Mouse (Mus musculus): ENCODE data around the gene Ppm1l.

Gene Ppm1l

DNA sequence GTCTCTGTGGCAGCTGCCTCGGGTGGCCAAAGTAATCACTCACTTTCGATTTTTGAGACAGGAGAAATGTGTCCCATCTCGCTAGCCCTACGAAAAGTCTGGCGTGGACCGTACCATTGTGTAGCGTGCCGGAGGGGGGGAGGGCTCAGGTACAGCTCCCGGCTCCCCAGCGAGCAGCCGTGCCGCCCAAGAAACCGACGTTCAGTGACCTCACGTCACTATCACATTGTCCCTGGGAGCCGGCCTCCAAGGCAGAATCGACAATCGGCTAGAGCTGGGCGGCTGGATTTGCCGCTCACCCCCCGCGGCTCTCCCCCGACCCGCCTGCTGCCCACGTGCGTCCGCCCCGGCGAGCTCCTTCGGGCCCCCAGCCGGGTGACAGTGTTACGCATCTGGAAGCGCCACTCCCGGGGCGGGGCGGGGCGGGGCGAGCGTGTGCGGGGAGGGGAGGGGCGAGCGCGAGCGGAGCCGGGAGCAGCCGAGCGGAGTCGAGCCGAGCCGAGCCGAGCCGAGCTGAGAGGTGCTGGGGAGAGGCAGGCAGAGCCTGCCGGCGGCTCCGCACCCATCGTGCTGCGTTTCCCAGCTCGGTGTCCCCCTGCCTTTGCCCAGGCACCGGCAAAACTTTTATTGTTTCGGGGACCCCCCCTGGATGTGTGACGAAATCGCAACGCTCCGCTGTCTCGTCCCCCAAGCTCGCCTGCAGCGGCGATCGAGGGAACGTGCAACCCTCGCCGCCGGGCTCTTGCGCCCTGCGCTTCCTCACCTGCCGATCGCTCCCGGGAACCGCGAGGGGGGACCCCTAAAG is at the start of gene Ppm1l:
Gene Ppm1l (plus strand): TSS at position 471 of the 805 bp plus-strand sequence.
- DNase-seq (ENCODE audit: low read depth, low spot score) = peak; percentile 93

DNA sequence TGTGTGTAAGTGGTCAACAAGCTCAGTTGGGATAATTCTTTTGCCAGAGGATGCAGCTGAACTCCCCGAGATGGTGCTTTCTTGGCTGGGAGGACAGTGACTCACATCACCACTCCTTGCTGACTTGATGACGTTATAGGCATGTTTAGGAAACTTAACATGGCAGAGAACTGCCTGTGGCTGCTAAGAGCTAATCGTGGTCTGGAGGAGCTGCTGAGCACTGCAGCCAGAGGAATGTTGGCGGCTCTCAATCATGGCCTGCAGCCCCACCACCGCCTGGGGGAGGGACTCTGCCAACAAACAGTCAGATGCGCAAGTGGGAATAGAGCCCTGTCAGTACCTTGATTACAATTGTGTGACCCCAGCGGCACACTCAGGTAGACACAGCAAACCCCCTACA is 44.8 kb upstream of the Ppm1l start:
- no peak for DNase-seq (ENCODE audit: low read depth, low spot score)

DNA sequence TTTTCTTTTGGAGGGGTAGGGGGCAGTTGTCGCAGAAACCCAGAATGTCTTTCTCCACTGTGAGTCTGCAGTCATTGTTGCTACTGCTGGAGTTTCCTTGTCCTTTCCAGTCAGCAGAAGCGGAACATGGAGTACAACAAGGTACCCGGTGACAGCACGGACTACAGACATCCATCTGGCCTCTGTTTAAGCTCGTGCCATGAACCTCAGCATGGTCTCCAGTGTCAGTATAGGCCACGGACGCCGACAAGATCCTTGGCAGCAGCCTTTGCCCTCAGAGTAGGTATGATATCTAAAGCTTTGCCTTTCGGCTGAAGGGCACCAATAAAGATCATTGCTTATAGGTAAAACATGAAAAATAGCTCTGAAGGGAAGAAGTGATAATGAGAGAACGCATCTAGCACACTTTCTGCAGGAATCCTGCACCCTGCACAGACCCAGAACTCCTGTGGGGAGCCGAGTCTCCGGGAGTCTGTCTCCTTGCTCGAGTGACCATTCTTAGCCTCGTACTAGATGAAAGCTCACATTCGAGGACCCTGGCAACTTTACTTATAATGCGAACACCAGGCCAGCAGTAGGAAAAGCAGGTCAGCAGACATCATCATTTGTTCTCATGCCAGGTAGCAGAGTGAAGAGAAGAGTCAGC is 42.5 kb upstream of the Ppm1l start:
- no peak for DNase-seq (ENCODE audit: low read depth, low spot score)

DNA sequence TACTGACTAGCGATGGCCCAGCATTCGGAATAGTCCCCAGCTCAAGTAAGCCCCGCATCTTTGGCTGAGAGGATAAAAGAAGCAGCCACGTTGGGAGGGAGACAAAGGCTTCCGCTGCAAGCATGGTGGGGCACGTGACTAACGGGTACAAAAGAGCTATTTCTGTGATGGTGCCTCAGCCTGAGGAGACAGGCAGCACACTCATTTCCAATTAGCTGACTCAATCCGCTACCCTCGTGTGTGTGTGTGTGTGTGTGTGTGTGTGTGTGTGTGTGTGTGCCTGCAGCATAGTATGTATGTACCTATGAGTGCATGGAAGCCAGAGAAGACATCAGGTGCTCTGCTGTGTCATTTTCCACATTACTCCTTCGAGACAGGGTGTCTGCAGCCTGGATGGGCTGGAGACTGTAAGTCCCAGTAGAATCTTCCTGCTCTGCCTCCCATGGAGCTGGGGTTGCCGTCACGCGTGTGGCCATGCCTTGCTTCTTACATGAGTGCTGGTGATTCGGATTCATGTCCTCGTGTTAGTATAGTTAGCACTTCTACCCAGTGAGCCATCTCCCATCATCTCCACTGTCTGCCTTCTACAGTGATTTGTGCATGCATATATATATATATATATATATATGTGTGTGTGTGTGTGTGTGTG is 41.9 kb upstream of the Ppm1l start:
- DNase-seq (ENCODE audit: low read depth, low spot score) = no peak

DNA sequence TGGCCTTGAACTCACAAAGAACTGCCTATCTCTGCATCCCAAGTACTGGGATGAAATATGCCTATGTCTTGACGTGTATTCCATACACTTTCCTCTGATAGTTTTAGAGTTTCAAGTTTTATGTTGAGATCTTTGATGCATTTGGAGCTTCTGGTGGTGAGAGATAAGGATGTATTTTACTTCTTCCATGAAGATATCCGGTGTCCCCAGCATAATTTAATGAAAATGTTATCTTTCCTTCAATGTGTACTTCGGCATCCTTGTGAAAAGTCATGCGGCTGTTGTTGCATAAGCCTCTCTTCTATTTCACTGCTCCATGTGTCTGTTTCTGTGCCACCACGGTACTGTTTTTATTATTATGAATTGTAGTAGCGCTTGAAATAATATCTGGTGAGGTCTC is 38.0 kb upstream of the Ppm1l start:
- DNase-seq (ENCODE audit: low read depth, low spot score) = no peak

DNA sequence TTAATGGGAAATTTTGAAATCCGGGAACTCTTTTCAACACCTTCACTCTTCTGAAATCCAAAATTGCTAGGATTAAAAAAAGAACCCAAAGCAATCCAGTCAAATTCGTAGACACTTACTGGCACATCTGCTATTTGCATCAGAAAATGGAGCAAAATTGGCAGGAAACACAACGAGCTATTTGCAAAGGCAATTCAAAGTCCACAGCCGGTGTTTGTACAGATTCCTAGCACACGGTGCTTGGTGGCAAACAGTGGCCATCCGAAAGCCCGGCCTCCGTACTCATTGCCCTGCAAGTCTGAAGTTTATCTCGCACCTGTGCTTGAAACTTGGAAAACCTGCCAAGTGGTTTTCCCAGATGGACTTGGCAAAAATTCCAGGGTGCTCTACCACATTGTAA is 34.3 kb upstream of the Ppm1l start:
- DNase-seq (ENCODE audit: low read depth, low spot score) = no peak

DNA sequence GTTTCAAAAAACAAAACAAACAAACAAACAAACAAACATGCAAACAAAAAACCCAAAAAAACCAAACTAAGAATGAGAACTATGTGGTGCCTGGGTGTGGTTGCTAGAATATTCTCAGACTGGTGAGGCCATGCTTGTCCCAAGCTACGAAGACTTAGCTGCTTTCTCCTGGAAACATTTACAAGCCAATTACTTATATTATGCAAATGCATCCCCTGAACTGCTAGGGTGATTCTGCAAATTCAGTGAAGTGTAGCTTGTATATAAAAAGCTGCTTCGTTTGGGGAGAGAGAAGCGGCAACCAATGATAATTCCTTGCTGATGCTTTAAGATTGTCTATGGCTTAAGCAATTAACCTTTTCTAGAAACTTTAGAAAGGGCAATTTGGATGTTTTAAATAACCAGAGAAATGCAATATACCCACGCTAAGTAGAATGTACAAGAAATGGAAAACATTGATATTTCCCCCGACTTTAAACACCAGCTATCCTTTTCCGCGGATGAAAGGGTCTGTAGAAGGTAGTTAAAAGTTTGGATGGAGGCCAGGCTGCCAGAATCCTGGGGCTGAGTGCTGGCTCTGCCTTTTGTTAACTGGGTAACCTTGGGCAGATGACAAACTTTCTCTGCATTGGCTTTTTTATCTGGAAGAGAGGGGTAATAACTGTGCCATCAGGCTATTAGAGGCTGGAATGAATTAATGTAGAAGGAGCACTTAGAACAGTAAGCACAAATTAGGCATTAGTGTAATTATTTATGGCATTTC is 33.4 kb upstream of the Ppm1l start:
- no peak for DNase-seq (ENCODE audit: low read depth, low spot score)

DNA sequence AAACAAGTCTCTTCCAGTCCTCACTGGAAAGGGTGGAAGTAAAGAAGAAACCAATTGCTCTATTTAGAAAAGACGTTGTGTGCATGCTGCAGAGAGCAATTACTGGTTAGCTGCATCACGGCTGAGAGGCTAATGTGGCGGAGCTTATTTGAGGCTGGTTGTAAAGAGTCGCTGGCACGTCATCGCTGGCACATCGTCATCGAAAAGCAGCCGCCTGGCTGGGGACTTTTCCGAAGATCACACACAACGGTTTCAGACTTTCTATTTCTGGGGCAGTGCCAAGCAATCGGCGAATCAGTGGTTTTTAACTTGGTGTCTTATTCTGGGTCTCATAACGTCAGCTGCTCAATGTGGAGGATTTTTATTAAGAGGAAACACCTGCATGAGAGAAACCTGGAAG is 26.8 kb upstream of the Ppm1l start:
- DNase-seq (ENCODE audit: low read depth, low spot score) = no peak

DNA sequence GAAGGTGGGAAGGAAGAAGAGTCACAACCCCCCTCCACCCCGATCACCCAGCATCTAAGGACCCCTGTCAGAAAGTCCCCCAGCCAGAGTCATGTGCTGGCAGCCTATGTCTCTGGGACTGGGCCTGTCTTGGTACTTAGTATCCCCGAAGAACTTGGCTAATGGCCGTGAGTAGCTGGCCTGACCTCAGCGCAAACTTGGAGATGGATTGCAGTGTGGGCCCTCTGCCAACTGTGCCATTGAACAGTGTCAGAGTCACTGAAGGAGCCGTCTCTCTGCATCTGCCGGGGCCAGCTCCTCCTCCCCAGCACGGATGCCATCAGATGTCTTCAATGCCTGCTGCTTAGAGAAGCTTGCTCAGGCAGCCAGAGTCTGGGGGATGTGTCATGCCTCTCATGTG is 26.4 kb upstream of the Ppm1l start:
- no peak for DNase-seq (ENCODE audit: low read depth, low spot score)

DNA sequence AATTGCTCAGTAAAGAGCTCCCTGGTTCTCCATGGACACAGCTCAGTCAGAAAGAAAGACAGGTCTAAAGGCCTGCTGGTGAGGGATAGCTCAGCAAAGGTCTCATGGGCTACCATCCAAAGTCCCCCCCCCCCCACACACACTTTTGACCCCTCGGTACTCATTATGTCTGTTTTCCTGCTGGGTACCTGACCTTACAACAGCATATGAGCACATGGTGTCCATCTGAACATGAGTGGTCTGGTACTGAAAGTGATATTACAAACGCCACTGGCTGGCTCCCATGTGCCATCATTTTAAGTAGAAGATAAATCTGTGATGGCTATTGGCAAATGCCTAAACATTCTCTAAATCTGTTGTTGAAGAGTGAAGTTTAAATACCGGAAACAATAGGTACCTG is 25.8 kb upstream of the Ppm1l start:
- DNase-seq (ENCODE audit: low read depth, low spot score) = no peak

DNA sequence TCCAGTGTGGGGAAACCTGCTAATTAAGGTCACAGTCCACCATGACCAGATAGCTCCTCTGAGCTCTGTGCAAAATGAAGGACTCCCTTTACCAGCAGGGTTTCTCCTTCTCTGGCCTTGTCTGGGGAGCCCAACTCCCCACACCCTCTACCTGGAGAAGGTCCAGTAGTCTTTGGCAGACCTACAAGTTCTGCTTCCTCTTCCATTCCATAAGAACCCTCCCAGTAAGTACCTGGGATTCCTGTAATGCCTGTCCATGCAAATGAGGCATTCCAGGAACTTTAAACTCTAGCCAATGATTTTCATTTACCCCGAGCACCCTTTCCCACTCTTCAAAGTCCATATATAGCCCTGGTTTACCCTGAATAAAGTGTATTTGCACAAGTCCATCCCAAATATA is 24.0 kb upstream of the Ppm1l start:
- no peak for DNase-seq (ENCODE audit: low read depth, low spot score)

DNA sequence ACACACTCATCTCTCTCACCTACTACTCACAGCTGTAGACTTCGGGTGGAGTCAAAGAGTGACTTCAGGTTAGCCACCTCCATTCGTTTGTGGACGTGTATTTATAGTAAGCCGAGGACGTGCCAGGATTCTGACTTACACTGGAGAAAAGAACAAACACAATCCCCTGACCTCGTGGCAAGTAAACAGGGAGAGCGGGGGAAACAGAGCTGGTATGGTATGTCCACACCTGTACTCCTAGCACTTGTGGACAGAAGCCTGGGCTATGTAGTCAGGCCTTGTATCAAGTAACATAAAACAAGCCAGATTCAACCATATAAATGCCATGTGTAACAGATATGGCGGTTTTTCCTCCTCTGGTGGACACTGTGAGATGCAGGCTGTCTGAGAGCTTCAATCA is 20.4 kb upstream of the Ppm1l start:
- DNase-seq (ENCODE audit: low read depth, low spot score) = no peak

DNA sequence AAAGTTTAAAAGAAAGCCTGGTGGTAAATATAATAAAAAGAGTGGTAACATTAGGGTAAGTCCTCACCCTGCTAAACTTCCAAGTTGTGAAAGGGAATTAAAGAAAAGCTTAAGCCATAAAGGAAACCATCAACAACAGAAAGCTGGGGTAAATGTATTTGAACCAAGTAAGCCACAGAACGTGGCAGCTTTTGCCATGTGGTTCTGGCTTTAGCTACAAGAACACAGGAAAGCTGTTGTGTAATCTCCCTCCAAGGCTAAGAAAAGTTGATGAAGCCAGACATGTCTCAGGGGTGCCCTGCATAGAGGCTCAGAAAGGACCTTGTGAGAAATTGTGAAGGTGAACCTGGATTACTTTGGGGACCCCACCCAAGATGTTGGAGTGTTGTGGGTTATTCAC is 16.5 kb upstream of the Ppm1l start:
- no peak for DNase-seq (ENCODE audit: low read depth, low spot score)

DNA sequence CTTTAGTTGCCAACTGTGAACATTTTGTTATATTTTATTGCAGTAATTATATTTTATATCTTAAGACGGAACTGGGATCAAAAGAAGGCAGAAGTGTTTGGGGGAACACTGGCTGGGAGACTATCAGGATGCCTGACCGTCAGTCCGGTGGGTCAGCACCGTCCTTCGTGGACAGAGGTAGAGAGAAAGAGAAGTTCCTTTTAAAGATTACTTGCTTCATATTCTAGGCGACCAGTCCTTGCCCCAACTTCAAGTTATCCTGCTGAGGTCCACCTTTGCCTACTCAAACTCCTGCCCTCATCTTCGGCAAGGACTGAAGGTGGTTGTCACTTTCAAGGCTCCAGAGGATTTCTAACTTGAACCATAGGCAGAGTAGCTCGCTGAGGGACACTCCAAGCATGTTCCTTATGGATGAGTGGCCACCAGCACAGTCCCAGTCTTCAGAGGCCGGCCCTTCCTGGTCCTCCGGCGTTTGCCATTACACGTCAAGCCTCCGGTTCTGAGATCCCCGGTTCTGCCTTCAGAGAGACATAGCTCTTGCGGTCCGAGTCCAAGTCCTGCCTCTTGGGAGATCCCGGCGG is 761 bp upstream of the Ppm1l start:
- peak; percentile 4 for DNase-seq (ENCODE audit: low read depth, low spot score)

DNA sequence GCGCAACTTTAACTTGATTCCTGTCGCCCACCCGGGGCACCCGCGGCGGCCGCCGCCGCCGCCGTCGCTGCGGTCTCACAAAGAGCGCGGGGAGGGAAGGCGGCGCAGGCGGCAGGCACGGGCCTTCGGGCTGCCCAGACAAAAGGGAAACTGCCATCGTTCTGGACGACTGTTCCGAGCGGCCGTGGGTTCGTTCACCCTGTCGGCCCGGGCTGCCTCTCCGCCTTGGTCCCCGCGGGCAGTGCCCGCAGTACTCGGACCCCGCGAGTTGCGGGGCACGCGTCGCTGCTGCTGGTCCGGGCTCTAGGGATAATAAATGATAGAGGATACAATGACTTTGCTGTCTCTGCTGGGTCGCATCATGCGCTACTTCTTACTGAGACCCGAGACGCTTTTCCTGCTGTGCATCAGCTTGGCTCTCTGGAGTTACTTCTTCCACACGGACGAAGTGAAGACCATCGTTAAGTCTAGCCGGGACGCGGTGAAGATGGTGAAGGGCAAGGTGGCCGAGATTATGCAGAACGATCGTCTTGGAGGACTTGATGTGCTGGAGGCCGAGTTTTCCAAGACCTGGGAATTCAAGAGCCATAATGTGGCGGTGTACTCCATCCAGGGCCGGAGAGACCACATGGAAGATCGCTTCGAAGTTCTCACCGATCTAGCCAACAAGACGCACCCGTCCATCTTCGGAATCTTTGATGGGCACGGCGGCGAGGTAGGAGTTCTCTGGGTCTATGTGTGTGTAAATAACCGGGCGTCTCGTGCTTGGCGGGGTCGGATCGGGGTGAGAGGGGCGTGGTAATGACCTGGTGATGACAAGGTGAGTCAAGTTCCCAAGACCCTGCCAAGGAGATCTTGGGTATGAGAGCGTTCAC is 827 bp downstream of the Ppm1l start:
- peak; percentile 26 for DNase-seq (ENCODE audit: low read depth, low spot score)

DNA sequence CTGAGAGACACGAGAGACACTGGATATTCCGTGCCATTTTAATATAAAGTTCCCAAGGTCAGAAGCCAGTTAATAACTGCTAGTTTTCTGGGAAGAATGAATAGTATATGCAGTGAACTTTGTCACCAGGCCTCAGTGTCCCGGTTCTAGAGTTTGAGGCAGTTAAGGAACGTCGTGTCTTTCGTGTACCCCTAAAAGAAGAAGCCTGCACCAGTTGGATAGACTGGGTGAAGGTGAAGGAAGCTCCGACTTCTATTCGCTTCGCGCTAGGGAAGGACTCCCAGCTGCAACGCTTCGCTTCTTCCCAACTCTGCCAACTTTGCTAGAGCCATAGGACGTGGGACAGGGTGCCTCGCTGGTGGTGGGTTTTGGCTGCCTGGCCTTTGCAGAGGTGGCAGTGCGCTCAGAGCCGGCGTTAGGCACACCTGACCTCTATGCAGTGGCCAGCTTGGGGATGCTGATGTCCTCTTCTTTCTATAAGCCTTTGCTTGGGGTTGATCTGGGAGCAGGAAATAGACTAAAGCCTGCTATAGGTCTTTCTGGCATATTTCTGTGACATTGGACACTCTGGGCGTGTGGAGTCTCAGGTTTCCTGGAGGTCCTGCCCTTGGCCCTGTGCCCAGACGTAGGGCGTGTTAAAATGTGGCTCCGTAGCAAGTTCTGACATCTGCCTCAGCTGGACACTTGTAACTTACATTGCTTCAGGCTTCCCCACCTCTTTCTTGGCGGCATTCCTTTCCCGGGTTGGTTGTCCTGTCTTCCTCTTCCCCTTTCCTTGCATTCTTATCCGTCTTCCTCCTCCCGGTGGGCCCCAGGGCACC is 1.7 kb downstream of the Ppm1l start:
- DNase-seq (ENCODE audit: low read depth, low spot score) = peak; percentile 49

DNA sequence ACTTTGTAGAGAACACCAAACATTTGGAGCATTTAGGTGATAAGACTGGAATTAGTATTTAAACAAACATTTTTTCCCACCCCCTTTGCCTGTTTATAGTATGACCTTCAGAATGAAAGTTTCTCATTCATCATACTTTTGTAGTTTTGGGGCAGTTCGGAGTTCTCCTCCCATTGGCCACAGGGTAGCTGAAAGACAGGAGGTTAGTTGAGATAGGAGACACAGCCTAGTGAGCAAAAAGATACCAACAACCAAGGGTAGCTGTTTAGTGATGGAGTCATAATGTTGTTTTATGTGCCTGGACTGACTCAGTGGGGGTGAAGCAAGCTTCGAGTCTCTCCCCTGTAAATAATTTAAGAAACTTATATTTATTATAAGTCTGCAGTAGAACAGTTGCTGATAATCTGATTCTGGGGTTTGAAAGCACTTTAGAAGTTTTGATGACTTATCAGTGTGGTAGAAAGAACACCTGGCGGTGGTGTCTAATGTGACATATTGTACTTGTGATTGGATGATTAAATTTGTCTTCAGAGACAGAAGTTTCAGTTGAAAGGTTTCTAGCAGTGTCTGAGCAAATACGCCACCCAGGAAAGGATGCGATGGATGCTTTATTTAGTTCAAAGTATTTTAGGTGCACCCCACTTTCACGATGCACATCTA is 2.5 kb downstream of the Ppm1l start:
- DNase-seq (ENCODE audit: low read depth, low spot score) = no peak

DNA sequence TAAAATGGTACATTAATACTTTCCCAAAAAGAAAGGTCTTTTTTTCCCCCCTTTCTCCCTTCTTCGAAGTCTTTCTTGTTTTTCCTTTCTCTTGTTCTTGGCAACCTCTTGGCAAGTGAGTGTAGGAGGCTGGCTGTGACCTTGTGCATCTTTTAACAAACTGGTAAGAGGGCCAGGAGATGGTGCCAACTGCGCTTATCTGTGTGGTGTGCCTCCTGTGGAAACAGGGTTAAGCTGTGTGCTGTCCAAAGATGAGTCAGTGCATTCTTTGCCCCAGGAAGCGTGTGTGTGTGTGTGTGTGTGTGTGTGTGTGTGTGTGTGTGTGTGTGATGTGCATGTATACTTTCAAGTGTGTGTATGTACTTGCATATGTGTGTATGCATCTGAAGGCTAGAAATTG is 7.3 kb downstream of the Ppm1l start:
- no peak for DNase-seq (ENCODE audit: low read depth, low spot score)

DNA sequence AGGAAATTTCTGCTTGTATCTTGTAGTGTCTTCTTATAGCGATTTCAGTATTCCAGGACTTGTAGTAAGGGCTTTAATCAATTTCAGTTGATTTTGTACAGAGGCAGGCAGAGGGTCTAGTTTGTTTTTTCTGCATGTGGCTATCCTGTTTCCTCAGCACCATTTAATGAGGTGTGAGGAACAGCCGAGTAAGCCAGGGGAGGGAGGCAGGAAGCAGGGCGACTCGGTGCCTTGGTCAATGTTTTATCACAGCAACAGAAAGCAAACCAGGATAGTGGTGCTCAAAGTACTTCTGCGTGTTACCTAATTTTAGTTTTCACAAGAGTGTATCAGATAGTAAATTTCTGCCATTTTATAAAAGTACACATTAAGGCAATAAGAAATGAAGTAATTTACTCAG is 13.2 kb downstream of the Ppm1l start:
- DNase-seq (ENCODE audit: low read depth, low spot score) = no peak

Measured in ES-CJ7 (cell line).